Mouse (Mus musculus): ENCODE measurements around the gene Crisp1. TPM values are rescaled to one million over a fixed set of nuclear protein-coding genes. Genes with fewer than 3 reads are reported as not detected.

Crisp1 gene
- not detected for polyA plus RNA-seq (2014; fragmentation: Illumina TruSeq; extraction: RNeasy Lipid Tissue Mini Kit (QIAGEN cat#74804); ENCODE audit: low read depth, low replicate concordance)

DNA sequence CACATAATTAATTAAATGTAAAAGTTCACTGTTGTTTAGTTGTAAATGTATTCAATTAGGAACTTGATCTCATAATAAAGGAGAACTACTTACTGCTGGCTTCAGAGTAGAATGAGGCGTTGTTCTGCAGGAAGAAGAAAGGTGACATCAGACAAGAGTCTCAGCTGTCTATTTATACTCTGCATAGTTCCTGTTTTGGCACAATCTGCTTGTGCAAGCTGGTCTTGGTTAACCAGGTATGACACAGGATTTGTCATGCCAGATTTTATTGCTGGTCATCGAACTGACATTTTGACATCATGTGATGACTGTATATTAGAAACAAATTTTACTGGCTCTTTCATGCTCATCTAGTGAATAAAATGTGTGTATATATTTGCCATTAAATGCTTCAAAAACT lies at the start of gene Crisp1:
Crisp1 (minus strand) TSS at position 146 of the 400 bp plus-strand sequence.

Other genes starting within 250 kb of the Crisp1 start
- not detected for gene AC192777.2, start 223.8 kb downstream of the Crisp1 start, polyA plus RNA-seq (2014; fragmentation: Illumina TruSeq; extraction: RNeasy Lipid Tissue Mini Kit (QIAGEN cat#74804); ENCODE audit: low read depth, low replicate concordance)
- not detected for gene Pgk2, start 110.6 kb downstream of the Crisp1 start, polyA plus RNA-seq (2014; fragmentation: Illumina TruSeq; extraction: RNeasy Lipid Tissue Mini Kit (QIAGEN cat#74804); ENCODE audit: low read depth, low replicate concordance)
- gene Crisp3, start 76.9 kb downstream of the Crisp1 start, polyA plus RNA-seq (2014; fragmentation: Illumina TruSeq; extraction: RNeasy Lipid Tissue Mini Kit (QIAGEN cat#74804); ENCODE audit: low read depth, low replicate concordance): not detected
- gene Esp8, start 200.8 kb upstream of the Crisp1 start, polyA plus RNA-seq (2014; fragmentation: Illumina TruSeq; extraction: RNeasy Lipid Tissue Mini Kit (QIAGEN cat#74804); ENCODE audit: low read depth, low replicate concordance): not detected
- not detected for gene Esp6, start 242.3 kb upstream of the Crisp1 start, polyA plus RNA-seq (2014; fragmentation: Illumina TruSeq; extraction: RNeasy Lipid Tissue Mini Kit (QIAGEN cat#74804); ENCODE audit: low read depth, low replicate concordance)

Measured in liver, adult 10 weeks (tissue).